Mouse (Mus musculus): ENCODE results near the gene Hist2h2be.
"Not testable (repeated sequence)": the region's sequence is repeated elsewhere in the genome, so short reads cannot be mapped to it uniquely, and the experiment has no call there.

Hist2h2be gene

GRCm38 (mm10) chr3:96238954-96239793 lies 18.3 kb downstream of the Hist2h2be start, which contains the start of gene Hist2h3c2:
Hist2h3c2 (minus strand) TSS chr3:96239127.
- DNase-seq (ENCODE audit: low read depth, low spot score) = not testable (repeated sequence)

GRCm38 (mm10) chr3:96239949-96240798 lies 19.3 kb downstream of the Hist2h2be start, which contains the start of gene Hist2h2aa2:
Hist2h2aa2 (minus strand) TSS chr3:96240276.
- DNase-seq (ENCODE audit: low read depth, low spot score) = peak; percentile 48

- DNase-seq (ENCODE audit: low read depth, low spot score) = no peak
Observed at GRCm38 (mm10) chr3:96240799-96241197, 19.9 kb downstream of the Hist2h2be start.

- no peak for DNase-seq (ENCODE audit: low read depth, low spot score)
Observed at GRCm38 (mm10) chr3:96243921-96244572, 23.1 kb downstream of the Hist2h2be start.

GRCm38 (mm10) chr3:96245003-96245886 lies 24.3 kb downstream of the Hist2h2be start, which contains the start of gene Hist2h2aa1:
Hist2h2aa1 (plus strand) TSS chr3:96245497.
- peak; percentile 41 for DNase-seq (ENCODE audit: low read depth, low spot score)

- not testable (repeated sequence) for DNase-seq (ENCODE audit: low read depth, low spot score)
Observed at GRCm38 (mm10) chr3:96246018-96246417, 25.1 kb downstream of the Hist2h2be start.

- not testable (repeated sequence) for DNase-seq (ENCODE audit: low read depth, low spot score)
Observed at GRCm38 (mm10) chr3:96246427-96246856, 25.5 kb downstream of the Hist2h2be start, which contains the start of gene Hist2h3c1. Hist2h3c1 (plus strand) TSS chr3:96246685.

- no peak for DNase-seq (ENCODE audit: low read depth, low spot score)
Observed at GRCm38 (mm10) chr3:96247356-96248140, 26.6 kb downstream of the Hist2h2be start.

GRCm38 (mm10) chr3:96248141-96249033 lies 27.5 kb downstream of the Hist2h2be start:
- no peak for DNase-seq (ENCODE audit: low read depth, low spot score)

GRCm38 (mm10) chr3:96249034-96249345 lies 28.1 kb downstream of the Hist2h2be start:
- no peak for DNase-seq (ENCODE audit: low read depth, low spot score)

GRCm38 (mm10) chr3:96250890-96251289 lies 30.0 kb downstream of the Hist2h2be start:
- no peak for DNase-seq (ENCODE audit: low read depth, low spot score)

- no peak for DNase-seq (ENCODE audit: low read depth, low spot score)
Observed at GRCm38 (mm10) chr3:96251787-96252186, 30.9 kb downstream of the Hist2h2be start.

GRCm38 (mm10) chr3:96254683-96255355 lies 33.9 kb downstream of the Hist2h2be start:
- DNase-seq (ENCODE audit: low read depth, low spot score) = peak; percentile 52

GRCm38 (mm10) chr3:96255926-96256593 lies 35.1 kb downstream of the Hist2h2be start:
- no peak for DNase-seq (ENCODE audit: low read depth, low spot score)

- DNase-seq (ENCODE audit: low read depth, low spot score) = no peak
Observed at GRCm38 (mm10) chr3:96257190-96257589, 36.3 kb downstream of the Hist2h2be start.

GRCm38 (mm10) chr3:96260220-96260619 lies 39.3 kb downstream of the Hist2h2be start:
- DNase-seq (ENCODE audit: low read depth, low spot score) = no peak

- DNase-seq (ENCODE audit: low read depth, low spot score) = no peak
Observed at GRCm38 (mm10) chr3:96261623-96262022, 40.7 kb downstream of the Hist2h2be start.
